Mouse (Mus musculus) erythroblast, embryonic 14.5 days (primary cell): ENCODE data around the gene Abl2. TPM values are rescaled to one million over a fixed set of nuclear protein-coding genes. Genes with fewer than 3 reads are reported as not detected.

Source experiments
- H3K27me3 ChIP-seq: 2 replicates; pipeline ENCODE4 v1.6.1; 2012; ENCODE audit warnings: inconsistent platforms; ENCODE audit not compliant: control insufficient read depth
- H3K36me3 ChIP-seq: 2 replicates; pipeline ENCODE4 v1.6.1; 2012; ENCODE audit warnings: mild to moderate bottlenecking, inconsistent platforms; ENCODE audit not compliant: control insufficient read depth
- H3K4me1 ChIP-seq: 2 replicates; pipeline ENCODE4 v1.6.1; 2012; ENCODE audit warnings: inconsistent platforms; ENCODE audit not compliant: control insufficient read depth
- H3K4me3 ChIP-seq: replicated peaks from 2 replicates; pipeline ENCODE3; 2012; ENCODE audit warnings: moderate library complexity, mild to moderate bottlenecking, inconsistent platforms
- H3K9me3 ChIP-seq: 2 replicates; pipeline ENCODE4 v1.6.1; 2012; ENCODE audit warnings: low read length, inconsistent platforms, mixed read lengths; ENCODE audit not compliant: control insufficient read depth
- GATA1 ChIP-seq: IDR thresholded peaks from 2 replicates; pipeline ENCODE4 v1.6.1; 2012; ENCODE audit warnings: low read length, inconsistent platforms, mixed read lengths
- TAL1 ChIP-seq: IDR thresholded peaks from 3 replicates; pipeline ENCODE4 v1.6.1; 2012; ENCODE audit warnings: low read length, inconsistent platforms, mixed read lengths
- polyA plus RNA-seq: library from polyadenylated mRNA; stranded (reverse); fragments of >175 nt; gene quantifications from 2 replicates; pipeline ENCODE4 v1.2.3, GENCODE M21; 2012

Abl2 gene
- polyA plus RNA-seq, 1 experiment = 0.21 TPM

DNA sequence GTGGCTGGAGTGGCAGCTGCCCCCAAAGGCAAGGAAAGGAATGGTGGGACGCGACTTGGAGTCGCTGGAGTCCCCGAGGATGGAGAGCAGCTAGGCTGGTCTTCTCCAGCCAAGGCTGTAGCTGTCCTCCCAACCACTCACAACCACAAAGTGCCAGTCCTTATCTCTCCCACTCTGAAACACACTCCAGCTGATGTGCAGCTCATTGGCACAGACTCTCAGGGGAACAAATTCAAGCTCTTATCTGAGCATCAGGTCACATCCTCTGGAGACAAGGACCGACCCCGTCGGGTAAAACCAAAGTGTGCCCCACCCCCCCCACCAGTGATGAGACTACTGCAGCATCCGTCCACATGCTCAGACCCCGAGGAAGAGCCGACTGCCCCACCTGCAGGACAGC is 83.2 kb downstream of the Abl2 start:
- Histone ChIP-seq H3K27me3 (no peaks in the 10 kb centered on the region), H3K4me3 (no peak overlapping the region), H3K9me3 (no peaks in the 10 kb centered on the region), H3K4me1 (peaks cover 8% of the 10 kb centered on the region), H3K36me3 (peaks cover 46% of the 10 kb centered on the region)
- no peak for TF ChIP-seq TAL1

DNA sequence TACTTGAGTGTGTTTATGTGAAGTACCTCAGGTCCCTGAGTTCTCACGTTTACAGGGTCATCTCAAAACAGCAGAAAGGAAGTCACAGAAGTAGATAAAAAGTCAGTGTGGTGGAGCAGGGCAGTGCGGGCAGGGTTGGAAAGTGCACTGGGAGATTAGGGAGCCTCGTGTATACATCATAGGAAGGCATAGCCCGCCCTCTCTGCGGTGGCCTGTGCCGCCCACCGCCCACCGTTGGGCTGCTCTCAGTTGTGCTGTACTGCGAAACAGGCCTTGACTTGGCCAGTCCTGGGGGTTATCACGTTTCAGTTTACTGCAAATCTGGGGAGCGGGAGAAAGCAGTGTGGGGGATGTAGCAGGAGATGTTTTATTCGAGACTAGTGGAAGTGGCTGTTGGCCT is 84.2 kb downstream of the Abl2 start:
- no peak overlapping the region for H3K4me3 ChIP-seq
- peaks cover 43% of the 10 kb centered on the region for H3K36me3 ChIP-seq
- TF ChIP-seq TAL1 (no peak), GATA1 (no peak)
- no peaks in the 10 kb centered on the region for H3K9me3 ChIP-seq
- no peaks in the 10 kb centered on the region for H3K27me3 ChIP-seq
- H3K4me1 ChIP-seq = peaks cover 8% of the 10 kb centered on the region

DNA sequence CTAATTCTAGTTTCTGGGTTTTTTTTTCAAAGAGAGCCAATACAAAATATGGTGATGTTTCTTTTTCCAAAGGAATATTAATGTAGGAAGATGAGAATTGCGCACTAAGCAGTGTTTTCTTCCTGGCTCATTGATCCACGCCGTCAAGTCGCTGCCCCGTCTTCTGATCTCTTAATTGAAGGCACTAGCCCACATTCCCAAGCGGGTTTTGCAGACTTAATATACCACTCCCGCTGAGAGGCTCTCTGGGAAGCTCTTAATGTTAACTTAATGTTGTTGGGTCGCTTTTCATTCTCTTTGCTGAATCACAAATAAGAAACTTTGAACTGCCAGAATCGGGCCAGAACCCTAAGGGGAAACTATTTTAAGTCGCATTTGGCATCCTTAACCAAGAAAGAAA is 85.5 kb downstream of the Abl2 start:
- Histone ChIP-seq H3K36me3 (peaks cover 40% of the 10 kb centered on the region), H3K4me1 (peaks cover 8% of the 10 kb centered on the region), H3K4me3 (no peak overlapping the region), H3K27me3 (no peaks in the 10 kb centered on the region), H3K9me3 (no peaks in the 10 kb centered on the region)
- TF ChIP-seq TAL1 = no peak

DNA sequence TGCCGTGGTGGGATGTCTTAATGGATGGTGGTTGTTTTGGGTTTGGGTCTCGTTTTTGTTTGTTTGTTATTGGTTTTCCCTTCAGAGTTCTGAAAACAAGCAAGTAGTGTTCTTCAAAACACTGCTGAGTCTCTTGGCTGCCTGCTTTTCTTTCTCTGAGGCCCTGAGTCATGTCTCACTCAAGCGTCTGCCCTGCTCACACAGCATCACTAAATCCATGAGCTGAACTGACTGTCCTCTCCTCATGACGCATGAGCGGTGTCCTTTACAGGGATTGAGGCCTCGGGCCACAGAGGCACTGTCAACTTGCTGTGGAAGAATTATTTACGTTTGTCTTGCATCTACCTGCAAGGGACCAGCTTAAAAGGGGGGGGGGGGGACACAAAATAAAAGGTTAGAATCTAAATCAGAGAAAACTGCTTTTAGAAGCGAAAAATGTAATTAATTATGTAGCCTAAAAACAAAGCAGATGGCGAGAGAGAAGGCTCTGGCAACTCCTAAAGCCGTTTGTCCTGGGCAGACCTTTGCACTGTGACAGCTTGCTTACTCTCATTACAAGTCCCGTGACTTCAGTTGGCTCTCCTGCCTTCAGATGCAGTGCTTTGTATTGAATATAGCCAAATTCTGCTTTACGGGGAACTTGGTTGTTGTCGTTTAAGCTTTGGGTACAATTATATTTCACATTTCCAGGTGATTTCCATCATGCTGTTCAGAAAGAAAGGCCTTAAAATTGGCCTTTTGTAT is 86.4 kb downstream of the Abl2 start:
- no peak for TF ChIP-seq GATA1
- TF ChIP-seq TAL1 = no peak
- peaks cover 8% of the 10 kb centered on the region for H3K4me1 ChIP-seq
- no peak overlapping the region for H3K4me3 ChIP-seq
- H3K9me3 ChIP-seq = no peaks in the 10 kb centered on the region
- H3K36me3 ChIP-seq = peaks cover 35% of the 10 kb centered on the region
- H3K27me3 ChIP-seq = no peaks in the 10 kb centered on the region

DNA sequence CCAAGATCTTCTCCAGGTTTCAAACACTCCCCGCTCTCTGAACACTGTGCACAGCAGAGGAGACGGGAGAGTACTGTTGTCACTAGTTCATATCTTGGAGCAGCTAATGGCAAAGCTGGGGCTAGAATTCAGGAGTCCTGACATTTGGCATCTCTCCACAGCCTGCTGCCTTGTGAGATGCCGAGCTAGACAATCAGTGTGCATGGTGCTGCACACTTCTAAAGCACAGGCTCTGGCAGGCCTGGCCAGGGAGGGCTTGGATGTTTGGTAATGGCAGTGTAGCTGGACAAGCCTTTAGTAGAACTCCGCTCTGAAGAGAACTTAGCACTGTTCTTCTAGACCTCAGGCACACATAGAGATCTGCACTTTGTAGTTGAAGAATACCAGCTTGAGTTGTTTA is 87.4 kb downstream of the Abl2 start:
- Histone ChIP-seq H3K4me3 (no peak overlapping the region), H3K36me3 (peaks cover 28% of the 10 kb centered on the region)
- no peak for TF ChIP-seq GATA1

DNA sequence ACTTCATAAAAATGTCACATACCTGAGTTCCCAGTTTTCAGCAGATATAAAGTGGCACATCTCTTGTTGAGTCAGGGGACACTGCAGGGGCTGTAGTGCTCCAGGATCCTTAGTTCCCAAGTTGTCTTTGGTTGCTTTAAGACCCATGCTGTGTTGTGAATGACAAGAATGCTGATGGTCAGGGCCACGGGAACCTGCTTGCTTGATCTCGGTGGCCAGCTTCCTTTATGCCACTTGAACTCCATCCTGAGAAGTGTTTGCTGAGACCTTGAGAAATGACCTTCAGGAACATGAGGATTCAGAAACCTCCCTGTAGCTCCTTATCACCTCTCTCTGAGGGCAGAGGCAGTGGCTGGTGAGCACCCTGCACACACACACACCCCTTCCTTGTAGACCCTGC is 90.1 kb downstream of the Abl2 start:
- Histone ChIP-seq H3K4me1 (no peaks in the 10 kb centered on the region), H3K9me3 (no peaks in the 10 kb centered on the region), H3K36me3 (peaks cover 3% of the 10 kb centered on the region), H3K4me3 (no peak overlapping the region), H3K27me3 (no peaks in the 10 kb centered on the region)
- no peak for TF ChIP-seq GATA1
- no peak for TF ChIP-seq TAL1

More for the DNA sequence above, 87.4 kb downstream of the Abl2 start:
- Histone ChIP-seq H3K4me1 (peaks cover 8% of the 10 kb centered on the region), H3K9me3 (no peaks in the 10 kb centered on the region), H3K27me3 (no peaks in the 10 kb centered on the region)

DNA sequence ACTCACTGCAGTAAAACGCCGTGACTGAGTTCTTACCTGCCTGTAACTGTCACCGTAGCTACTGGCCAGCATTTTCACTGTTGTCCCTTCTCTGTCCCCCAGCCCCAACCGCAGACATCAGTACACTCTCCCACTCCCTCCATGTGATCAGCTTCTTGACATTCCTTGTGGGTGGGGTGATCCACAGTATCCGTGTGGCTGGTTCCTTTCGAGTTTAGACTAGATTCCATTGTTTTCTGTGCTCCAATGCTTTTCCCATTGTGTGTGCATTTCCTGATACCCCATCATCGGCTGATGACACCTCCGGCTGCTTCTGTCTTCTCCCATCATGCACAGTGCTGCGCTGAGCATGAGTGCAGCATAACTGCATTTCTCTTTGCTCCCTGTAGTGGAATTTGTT is 92.0 kb downstream of the Abl2 start:
- no peaks in the 10 kb centered on the region; the same call in none of the 2 replicates for H3K36me3 ChIP-seq
- TF ChIP-seq GATA1 = no peak
- TF ChIP-seq TAL1 = no peak
- no peak overlapping the region for H3K4me3 ChIP-seq
- H3K4me1 ChIP-seq = no peaks in the 10 kb centered on the region
- no peaks in the 10 kb centered on the region for H3K9me3 ChIP-seq
- H3K27me3 ChIP-seq = no peaks in the 10 kb centered on the region

DNA sequence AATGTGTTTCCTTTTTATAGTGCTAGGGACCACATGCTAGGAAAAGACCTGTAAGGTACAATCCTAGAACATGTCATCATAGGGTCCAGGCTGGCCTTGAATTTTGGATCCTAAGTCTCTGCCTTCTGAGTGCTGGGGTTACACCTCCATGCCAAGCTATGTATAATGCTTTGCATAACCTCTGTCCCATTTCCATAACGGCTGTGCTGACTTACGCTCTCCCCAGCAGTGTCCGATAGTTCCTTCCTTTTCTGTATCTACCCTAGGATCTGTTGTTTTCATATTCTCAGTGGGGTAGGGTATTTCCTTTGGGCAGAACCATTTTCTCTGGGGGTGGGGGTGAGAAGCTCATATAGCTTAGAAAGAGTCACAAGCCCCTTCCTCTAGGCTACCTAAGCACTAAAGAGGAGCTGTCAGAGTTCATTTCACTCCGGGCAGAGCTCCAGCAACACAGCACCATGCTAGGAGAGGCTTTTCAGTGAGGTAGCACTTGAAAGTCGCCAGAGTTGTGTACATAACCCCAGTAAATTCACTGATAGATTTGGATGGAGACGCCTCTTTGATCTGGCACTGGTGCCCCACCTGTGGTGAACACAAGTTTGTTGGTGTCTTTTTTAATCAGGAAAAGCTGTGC is 93.7 kb downstream of the Abl2 start:
- no peaks in the 10 kb centered on the region for H3K27me3 ChIP-seq
- no peaks in the 10 kb centered on the region; the same call in 1 of the 2 replicates for H3K36me3 ChIP-seq
- H3K4me3 ChIP-seq = no peak overlapping the region
- peaks cover under 1% of the 10 kb centered on the region; the same call in 1 of the 2 replicates for H3K4me1 ChIP-seq
- H3K9me3 ChIP-seq = no peaks in the 10 kb centered on the region
- no peak for TF ChIP-seq TAL1
- TF ChIP-seq GATA1 = no peak

DNA sequence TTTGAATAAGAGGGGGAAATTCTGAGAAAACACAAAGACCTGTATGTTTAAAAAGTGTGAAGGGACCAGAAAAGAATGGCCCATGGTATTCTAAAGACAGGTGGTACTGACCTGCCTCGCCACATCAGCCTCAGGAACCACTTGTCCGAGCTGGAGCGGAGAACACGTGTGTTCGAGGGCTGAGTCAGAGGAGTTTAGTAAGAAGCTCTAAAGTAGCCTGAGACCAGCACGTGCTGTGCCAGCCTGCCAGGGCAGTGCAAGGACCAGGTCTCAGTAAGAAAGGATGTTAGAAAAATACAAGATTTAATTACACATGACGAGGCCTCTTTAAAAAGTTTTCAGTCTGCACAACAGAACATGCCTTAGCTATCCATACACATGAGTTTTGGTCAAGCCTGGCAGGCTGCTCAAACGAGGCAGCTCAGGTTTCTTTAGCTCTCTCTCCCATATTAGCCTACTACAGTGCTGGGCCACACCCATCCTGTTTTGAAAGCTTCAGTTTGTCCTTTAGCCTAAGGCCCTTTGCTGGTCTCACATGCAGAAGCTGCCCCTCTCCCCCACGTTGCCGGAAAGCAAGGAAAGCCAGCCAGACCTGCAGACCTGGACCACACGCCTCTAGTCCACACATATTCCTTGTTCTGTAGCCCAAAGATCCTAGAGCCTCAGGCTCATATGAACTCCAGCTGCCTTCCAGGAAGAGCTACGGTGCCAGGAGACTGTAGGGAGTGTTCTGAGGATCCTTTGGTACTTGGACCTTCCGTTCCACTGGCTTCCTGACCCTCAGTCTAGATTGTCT is 96.3 kb downstream of the Abl2 start:
- H3K36me3 ChIP-seq = no peaks in the 10 kb centered on the region; the same call in 1 of the 2 replicates
- no peaks in the 10 kb centered on the region for H3K9me3 ChIP-seq
- TF ChIP-seq GATA1 = no peak
- no peak for TF ChIP-seq TAL1
- no peaks in the 10 kb centered on the region for H3K27me3 ChIP-seq
- H3K4me1 ChIP-seq = peaks cover 1% of the 10 kb centered on the region; the same call in 1 of the 2 replicates
- H3K4me3 ChIP-seq = no peak overlapping the region
